Mouse (Mus musculus): Measurements from ENCODE around the gene Peak1.

DNA sequence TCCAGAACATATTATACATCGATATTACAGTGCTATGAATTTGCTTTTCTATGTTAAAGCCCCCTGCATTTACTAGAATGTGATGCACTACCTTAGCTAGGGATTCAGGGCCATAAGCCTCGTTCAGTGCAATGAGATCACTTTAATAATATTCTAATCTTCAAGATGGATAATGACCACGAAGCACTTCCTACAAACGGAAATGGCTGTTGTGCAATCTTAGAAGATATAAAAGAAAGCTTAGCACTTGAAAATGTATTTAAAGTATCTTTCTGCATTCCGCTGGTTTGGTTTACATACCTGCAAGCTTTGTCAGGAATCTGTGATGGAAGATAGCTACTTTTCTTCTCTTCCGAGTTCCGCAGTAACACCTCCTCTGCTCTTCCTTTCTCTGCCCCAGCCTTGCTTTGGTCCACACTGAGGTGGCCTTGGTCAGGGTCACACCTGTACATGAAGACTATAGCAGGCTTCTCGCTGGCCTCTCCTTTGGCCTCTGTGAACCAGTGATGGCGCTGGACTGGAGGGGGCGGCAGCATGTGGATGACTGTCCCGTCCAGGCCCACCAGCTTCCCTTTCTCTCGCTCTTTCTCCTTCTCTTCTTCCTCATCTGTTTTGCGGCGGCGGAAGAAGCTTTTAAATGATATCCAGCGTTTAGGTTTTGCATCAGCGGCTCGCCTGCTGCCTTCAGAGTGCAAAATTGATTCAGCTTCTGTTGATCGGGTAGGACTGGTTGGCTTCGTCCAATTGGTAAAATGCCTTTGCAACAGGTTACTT lies 160.5 kb downstream of the Peak1 start:
- TF ChIP-seq POLR2A (IDR thresholded peaks at IDR 0.05; ENCODE audit: low read depth, low read length): no peak
- TF ChIP-seq CTCF (IDR thresholded peaks at IDR 0.05; ENCODE audit: borderline replicate concordance, insufficient read depth, low read length): no peak

Measured in embryonic fibroblast, embryonic 13.5 days (primary cell).